Mouse (Mus musculus) T-cell, adult 2 months (primary cell): ENCODE results near the gene Gna15.

Source experiments
- DNase-seq: peaks from one replicate; pipeline ENCODE4 v3.0.0; 2022; ENCODE audit warnings: low spot score

The Gna15 gene

DNA sequence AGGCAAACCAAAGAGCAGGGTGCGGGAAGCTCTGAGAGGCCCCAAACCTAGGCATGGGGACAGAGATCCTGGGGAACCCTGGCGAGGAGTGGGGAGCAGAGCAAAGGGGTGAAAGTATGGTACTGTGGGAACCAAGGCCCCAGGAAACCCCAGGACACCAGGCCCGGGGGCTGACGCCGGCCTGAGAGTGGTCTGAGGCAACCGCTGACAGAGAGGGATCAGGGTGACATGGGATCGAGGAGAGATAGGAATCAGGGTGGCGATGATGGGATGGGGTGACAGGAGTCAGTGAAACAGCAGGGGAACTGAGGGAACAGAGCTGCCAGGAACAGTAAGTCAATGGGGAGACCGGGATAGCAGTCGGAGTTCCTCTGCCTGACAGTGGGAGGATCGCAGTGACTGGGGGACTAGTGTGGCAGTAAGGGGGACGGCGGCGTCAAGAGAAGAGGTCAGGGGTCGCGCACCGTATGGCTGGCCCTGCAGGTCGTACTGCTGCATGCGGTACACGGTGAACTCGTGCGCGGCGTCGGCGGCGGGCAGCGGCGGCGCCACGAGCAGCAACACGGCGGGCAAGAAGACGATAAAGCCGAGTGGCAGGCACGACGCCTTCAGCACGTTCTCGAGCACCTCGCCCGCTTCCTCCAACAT lies 28.3 kb downstream of the Gna15 start:
- DNase-seq: no peak

DNA sequence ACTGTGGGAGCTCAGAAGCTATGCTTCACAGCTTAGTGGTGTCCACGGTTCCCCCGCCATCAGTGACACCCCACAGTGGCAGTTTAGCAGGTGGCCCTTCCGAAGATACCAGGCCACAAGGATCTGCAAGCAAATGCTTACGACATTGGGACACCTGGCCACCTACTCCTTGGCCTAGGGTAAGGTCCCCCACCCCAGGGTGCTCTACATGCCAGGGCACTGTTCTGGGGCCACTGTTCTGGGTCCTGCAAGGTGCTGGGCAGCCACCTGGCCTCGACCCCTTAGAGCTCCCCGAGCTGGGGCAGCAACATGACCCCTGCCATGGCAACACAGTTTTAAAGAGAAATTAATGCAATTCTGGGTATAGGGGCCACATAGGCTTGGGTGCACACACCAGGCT lies 28.9 kb downstream of the Gna15 start:
- no peak for DNase-seq

DNA sequence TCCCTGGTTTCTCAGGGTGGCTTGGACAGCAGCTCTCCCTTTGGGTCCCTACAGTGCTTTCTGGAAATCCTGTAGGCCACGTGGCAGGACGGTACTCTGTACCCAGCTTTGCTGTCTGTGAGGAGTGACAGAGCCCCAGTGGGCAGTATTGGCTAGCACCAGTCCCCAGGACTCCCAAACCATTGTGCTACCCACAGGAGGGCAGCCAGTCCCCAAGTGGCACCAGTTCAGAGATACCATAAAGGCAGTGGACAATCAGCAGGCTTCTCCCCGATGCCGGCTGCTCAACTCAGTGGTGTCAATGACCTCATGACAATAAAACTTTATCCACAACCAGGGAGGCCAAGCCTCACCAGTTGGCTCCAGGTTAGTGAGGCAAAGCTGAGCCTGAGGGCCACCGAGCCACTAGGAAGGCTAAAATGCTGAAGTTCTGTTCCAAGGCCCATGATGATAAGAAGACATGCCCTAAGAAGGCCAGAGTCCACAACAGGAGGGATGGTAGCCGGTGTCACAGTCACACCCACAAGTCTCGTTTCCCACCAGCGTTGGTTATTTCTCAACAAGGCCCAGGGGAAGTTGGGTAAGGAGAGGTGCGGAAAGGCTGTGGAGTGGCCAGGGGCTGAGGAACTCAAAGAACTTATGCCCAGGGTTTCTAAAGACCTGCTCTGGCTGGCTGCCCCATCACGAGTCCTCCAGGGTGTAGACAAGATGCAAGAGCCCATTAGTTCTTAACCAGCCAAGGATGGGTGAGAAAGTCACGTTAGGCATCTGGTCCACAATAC lies 29.6 kb downstream of the Gna15 start:
- no peak for DNase-seq

DNA sequence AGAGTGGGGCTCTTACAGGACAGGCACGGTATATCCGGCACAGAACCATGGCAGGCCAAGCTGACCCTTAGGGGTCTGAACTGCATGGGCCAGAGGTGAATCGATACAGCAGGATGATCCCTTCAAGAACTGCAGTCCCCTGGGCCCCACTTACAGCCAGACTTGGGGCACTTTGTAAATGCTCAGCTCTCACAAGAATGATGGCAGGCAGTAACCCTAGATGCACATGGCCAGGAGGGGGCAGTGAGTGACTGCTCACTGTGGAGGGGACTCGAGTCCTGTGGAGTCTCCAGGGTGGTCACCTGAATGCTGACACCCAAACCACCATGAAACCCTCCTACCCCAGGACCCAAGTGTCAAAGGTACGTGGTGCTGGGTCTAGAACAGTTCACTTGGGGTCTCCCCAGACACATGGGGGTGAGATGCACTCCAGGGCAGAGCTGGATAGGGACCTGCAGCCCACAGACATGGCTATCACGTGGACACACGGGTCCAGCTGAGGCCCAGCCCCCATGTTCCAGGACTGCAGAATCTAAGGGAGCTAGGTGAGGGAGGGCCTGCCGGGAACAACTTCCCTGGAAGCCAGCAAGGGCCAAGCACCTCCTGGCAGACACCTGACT lies 30.3 kb downstream of the Gna15 start:
- no peak for DNase-seq

DNA sequence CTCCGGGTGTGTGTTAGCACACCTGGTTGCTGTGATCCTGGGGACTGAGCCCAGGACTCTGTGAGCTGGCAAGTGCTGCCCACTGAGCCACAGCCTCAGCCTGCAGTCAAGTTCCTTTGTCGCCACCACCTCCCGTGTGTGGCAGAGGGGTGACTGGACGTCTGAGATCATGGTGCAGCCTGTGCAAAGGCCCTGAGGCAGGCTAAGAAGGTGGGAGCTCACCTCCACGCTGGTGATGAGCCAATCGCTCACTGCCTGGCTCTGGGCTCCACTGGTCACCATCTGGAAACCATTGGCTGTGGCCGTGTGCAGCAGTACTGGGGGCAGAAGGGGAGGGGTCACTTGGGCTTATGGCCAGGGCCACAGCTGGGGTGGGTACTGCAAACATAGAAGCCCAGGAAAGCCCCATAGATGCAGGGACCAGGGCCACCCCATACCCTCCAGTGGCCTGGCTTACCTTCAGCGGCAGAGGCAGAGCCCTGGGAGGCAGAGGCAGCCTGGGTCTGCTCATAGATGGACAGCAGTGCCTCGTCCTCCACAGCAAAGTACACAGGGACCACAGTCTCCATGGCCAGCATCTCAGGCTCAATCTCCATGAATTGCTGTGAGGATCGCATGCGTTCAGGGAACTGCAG lies 31.3 kb downstream of the Gna15 start:
- DNase-seq: no peak

DNA sequence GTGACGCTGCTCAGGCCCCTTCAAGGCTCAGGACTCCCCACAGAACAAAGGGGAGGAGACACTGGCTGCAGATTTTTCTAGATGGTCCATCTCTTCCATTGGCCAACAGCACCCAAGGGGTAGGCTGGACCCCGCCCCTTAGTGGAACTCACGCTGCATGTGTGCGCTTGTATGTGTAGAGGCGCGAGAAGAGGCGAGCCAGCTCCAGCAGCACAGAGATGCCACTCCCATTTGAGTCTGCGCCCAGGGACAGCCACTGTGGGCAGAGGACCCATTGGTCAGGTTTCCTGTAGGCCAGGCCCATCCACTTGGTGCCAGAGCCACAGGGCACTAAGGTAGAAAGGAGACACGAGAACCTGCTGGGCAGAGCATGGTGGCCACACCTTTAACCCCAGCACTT lies 33.0 kb downstream of the Gna15 start:
- DNase-seq: no peak

DNA sequence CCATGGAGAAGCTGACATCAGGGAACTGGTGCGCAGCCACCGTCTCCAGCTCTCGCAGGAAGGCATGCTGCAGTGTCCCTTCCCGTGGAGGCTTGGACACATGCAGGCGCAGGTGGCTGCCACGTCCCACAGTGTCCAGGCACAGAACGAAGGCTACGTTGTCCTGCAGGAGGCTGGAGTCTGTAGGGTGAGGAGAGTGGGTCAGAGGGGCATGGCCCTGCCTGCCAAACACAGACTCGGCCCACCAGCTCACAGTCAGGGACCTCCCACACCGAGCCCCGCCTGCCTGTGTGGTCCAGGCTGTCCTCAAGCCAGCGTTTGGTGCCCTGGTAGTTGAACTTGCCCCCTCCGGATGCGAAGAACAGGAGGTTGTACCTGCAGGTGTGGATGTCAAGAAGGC lies 34.1 kb downstream of the Gna15 start:
- no peak for DNase-seq

DNA sequence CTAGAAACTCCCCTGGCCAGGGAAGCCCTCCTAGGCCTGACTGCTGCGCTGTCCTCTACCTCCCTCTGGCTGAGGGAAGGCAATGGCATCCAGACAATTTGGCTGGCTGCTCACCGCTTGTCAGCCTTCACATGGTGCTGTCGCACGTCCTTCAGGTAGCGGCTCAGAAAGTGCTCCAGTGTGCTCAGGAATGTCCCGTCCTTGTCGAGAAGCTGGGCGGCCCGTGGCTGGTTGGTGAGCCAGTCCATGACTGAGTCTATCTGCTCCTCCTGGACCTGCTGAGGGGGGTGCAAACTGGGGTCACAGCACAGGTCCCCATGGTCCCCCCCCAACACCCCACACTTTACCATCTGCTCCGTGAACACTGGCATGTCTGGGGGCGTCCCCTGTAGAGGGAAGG lies 35.9 kb downstream of the Gna15 start:
- no peak for DNase-seq

DNA sequence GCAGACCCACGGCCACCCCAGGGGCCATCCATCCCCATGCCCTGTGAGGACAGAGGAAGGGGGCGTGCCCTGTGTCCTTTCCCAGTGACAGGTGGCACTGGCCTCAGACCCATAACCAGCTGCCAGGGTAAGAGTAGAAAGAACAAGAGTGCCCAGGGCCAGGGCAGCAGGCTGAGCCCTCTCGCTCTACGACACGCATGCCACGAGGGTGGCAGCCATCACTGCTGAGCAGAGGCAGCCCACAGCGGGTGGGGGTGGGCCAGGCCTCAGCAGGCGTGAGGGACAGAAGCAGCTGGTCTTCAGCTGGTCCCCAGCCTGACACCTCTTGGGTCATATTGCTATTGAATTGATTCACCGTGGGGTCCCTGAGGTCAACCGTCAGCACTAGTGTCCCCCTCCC lies 37.5 kb downstream of the Gna15 start:
- DNase-seq: no peak

DNA sequence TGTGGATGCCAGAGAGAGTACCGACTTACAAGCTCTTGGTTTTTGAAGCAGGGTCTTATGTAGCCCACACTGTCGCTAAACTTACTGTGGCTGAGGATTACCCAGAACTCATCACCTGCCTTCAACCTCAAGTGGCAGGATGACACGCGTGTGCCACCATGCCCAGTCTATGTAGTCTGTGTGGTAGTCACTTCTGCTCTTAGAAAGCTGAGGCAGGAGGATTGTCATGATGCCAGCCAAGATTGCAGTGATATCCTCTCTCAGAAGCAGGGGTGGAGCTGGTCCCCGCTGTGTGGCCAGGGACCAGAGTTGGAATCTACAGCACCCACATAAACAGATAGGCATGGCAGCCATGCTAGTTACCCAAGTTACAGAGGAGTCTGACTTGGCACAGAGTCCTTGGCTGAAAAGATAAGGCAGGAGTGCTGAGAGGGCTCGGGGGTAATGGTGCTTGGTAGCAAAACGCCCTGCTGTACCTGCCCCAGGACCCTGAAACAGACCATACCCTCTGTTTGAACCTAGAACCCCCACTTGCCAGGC lies 38.5 kb downstream of the Gna15 start:
- DNase-seq: no peak

DNA sequence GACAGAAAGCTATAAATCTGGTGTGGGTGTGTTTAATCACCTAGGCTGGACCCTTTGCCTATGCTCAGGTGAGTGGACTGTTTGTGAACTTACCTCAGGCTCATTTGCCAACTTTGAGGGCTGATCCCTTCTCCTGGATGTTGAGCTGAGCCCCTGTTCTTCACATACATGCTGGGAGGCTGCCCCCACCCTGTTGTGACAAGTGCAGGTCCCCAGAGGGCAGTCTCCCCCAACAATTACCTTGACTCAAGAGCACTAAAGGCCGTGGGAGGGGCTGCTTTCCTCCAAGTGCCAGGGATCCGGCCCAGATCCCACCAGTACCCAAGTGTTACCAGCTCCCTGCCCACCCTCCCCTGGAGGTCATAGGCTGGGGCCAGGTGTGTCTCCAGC lies 39.0 kb downstream of the Gna15 start:
- DNase-seq: peak; percentile 53

DNA sequence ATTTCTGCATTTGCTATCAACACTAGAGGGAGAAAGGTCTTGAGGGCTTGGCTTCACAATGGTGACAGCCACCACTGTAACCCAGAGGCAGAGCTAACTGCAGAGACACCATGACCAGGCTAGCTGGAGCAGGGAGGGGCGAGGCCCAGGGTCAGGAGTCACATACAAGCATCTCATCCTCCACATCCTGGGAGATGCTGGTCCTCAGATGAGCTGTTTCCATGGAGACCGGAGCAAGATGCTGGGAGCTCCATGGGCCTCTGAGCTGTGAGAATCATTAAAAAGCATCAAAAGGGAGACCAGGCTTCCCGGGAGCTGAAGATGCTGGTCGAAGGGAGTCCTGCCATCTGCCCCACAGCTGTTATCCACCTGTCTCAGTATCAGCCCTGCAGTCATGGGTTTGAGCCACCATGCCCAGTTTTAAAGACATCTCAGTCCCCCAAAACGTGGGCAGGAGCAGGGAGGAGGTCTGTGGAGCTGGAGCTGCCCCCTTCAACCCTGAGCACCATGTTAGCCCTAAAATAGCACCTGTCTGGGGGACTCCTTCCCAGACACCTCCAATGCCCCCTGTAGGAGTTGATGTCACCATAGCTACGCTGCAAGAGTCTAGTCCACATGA lies 39.5 kb downstream of the Gna15 start:
- no peak for DNase-seq

DNA sequence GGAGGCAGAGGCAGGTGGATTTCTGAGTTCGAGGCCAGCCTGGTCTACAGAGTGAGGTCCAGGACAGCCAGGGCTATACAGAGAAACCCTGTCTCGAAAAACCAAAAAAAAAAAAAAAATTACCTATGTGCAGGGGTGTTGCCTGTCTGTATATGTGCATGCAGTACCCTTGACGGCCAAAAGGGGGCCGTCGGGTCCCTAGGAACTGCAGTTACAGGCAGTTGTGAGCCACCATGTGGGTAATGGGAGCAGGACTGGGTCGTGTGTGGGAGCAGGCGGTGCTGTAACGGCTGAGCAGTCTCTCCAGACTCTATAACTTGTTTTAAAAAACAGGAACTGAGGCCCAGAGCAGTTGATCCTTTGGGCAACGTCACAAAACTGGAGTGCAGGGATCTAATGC lies 40.0 kb downstream of the Gna15 start:
- DNase-seq: peak; percentile 69

DNA sequence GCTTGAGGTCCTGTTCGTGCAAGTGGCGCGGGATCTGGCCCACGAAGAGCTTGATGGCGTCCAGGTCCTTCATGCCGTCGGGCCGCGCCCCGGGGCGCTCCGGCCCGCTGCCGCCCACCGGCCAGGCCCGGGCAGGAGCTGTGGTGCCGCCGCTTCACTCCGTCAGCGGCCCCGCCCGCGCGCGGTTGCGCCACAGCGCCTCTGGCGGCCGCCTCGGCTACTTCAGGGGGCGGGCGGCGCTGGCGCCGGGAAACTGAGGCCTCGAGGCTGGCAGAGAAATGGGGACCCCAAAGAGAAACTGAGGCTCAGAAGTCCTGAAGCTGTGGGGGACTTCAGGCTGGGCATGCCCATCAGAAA lies 41.5 kb downstream of the Gna15 start, which contains the start of gene Celf5:
TSS of gene Celf5 (minus strand) at position 177 of the 357 bp plus-strand sequence.
- DNase-seq: peak; percentile 54

DNA sequence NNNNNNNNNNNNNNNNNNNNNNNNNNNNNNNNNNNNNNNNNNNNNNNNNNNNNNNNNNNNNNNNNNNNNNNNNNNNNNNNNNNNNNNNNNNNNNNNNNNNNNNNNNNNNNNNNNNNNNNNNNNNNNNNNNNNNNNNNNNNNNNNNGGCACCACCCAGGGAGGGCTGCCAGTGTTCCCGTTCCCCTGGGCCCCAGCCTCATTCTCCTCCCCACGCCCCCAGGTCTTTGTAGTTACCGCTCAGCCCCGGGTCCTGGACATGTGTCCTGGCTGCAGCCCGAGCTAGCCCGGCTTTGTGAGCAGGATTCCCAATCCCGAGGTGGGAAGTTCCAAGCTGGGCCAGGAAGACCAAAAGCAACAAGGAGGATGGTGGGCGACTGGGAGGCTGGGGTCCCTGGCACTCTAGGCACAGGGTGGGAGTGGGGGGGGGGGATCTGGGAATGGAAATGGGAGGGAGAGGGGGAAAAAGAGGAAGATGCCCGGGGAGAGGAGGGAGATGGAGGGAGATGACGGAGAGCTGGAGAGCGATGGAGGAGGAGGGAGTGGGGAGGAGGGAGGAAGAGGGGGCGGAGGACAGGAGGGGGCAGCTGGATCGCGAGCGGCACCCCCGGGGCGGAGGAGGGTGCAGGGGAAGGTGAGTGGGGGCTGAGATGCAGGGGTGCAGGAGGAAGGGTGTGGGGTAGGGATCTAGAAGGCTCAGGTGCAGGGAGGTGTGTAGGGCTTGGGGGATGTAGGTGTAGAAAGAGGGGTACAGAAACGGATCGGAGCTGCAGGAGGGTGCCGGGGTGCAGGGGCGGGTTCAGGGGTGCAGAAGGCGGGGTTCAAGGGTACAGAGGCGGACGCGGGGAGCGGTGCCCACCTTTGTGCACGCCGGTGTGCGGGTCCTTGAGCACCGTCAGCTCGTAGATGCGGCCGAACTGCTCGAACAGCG lies 42.2 kb downstream of the Gna15 start:
- no peak for DNase-seq

DNA sequence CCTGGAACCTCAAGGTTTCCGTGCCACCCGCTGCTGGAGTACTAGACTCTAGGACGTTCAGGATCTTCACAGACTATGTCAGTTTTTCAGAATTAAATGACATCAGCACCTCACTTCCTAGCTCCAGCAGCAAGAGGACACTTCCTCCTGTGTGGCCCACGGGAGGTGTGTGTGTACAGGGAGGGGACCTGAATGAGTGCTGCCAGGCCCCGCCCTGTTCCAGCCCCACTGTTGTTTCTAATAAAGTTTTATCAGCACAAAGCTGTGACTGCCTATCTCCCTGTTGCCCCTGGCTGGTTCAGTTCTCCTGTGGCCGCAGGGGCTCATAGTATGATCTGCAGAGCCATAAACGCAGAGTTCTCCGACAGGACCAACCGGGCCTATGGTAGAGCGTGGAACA lies 49.6 kb downstream of the Gna15 start:
- no peak for DNase-seq

DNA sequence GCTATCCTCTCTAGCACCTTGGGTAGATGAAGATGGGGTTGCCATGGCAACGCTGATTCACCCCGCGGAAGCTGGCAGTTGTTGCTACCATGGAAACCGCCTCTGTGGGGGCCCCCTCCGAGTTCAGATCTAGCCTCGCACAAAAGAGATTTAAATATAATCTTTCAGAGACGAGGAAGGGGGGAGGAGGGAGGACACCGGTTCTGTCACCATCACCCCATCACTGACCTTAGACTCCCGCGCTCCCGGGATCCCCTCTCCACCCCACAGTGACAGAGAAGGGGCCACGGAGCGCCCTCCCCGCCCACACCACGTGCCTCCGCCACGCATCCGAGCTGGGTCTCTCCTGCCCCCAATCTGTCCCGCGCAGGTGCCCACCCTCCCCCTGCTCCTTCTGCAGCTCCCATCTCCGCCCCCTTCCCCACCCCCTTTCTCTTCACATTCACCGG lies 51.0 kb downstream of the Gna15 start:
- peak; percentile 66 for DNase-seq

DNA sequence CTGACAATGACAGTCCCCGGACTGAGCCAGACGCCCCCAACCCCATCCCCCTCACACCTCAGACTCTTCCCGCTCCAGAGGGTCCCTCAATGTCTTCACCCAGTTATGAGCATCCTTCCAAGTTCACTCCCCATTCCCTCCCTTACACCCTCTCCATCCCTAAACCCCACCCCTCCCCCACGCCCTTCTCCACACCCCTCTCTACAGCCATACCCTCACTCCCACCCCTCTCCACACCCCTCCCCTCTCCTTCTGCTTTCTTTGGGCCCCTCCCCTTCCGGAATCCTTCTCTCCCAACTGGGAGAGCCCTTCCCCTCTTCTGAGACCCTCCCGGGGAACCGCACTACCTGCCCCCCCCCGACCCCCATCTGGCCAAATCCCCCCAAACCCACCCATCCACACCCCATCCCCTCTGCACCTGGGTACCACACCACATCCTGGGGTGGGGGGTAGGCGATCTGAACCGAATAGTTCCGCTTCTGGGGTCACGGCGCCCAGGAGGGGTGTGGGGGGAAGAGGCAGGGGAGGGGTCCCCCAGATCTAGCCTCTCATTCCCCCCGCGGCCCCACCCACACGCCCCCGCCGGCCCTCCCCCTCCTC lies 51.5 kb downstream of the Gna15 start:
- DNase-seq: no peak

DNA sequence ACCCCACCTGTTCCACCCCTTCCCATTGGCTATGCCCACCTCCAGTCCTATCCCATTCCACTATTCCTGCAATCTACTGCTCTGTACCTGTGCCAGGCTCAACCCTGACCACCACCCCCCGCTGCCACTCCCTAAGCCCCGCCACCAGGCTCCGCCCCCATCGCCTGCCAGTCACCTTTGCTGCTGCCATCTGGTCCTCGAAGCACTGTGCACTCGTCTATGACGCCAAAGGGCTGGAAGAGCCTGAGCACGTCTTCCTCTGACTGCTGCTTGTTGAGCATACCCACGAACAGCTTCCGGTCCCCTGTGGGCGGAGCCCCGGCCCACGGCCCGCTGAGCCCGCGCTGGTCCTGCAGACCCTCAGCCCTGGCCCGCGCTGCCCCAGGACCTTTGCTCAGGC lies 53.6 kb downstream of the Gna15 start:
- DNase-seq: peak; percentile 69

DNA sequence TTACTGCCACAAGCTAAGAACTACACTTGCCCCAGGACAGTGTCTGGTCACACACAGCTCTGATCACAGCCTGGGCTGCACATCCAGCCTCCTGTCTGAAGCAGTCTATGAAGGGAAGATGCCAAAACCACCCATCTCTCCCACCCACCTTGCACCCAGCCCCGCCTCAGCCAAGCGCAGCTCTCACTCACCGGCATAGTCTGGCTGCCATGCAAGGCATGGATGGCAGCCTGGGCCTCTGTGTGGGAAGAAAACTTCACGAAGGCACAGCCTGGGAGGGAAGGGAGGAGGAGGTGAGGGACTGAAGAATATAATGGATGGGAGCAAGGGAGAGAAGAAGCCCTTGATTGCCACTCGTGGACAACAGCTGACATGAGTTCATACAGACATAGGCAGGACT lies 54.8 kb downstream of the Gna15 start:
- DNase-seq: no peak
